8 mouse cellular contexts compared by ENCODE assay signal in genomic region chr10:121586675-121587370, GRCm38 (mm10). TPM values are rescaled to one million over a fixed set of nuclear protein-coding genes. Genes with fewer than 3 reads are reported as not detected.
DNase-seq lines count a peak whose midpoint lies in the region; ATAC-seq and TF ChIP-seq lines count a peak whose summit lies in the region.

Gene Tbk1, minus strand, starts transcription at chr10:121586787.

- H3K27ac ChIP-seq in ES-E14 (ENCODE audit: insufficient read depth, low read depth, low read length, poor library complexity, severe bottlenecking), result peak within 1 kb of the TSS; percentile 33; the same call in 1 of the 2 replicates
- H3K27ac ChIP-seq in forebrain, embryonic 16.5 days (ENCODE audit: low read length), result peak within 1 kb of the TSS; percentile 37; the same call in 1 of the 2 replicates
- peak within 1 kb of the TSS; percentile 89 for H3K27ac ChIP-seq in lung, embryonic 15.5 days

- WGBS in forebrain, embryonic 16.5 days, result under 1% methylated on average over 40 of the region's 58 CpGs
- WGBS in lung, embryonic 15.5 days, result under 1% methylated on average over 30 of the region's 58 CpGs

- intact Hi-C loops in heart, postnatal 36 days (cut with DNase I), result loop anchor here (2.0 kb wide), 1 partner anchor 38 kb away; no protein-coding TSS in a partner anchor

- peaks cover 25% of the 10 kb centered on the region for H3K36me3 ChIP-seq in ES-E14 (ENCODE audit: control insufficient read depth, insufficient read depth, low read length, poor library complexity, severe bottlenecking)
- H3K36me3 ChIP-seq in forebrain, embryonic 16.5 days (ENCODE audit: control insufficient read depth, insufficient read depth), result peaks cover 11% of the 10 kb centered on the region; the same call in 1 of the 2 replicates
- H3K36me3 ChIP-seq in lung, embryonic 15.5 days, result peaks cover 32% of the 10 kb centered on the region

- no peaks in the 10 kb centered on the region for H3K9me3 ChIP-seq in ES-E14 (ENCODE audit: control insufficient read depth, insufficient read depth, low read depth, low read length)
- no peaks in the 10 kb centered on the region for H3K9me3 ChIP-seq in forebrain, embryonic 16.5 days (ENCODE audit: control insufficient read depth, low read length)
- H3K9me3 ChIP-seq in lung, embryonic 15.5 days, result no peaks in the 10 kb centered on the region

- H3K4me2 ChIP-seq in forebrain, embryonic 16.5 days (ENCODE audit: low read length), result peak within 1 kb of the TSS; percentile 94
- H3K4me2 ChIP-seq in lung, embryonic 15.5 days, result peak within 1 kb of the TSS; percentile 55

- ATAC-seq in forebrain, embryonic 16.5 days, result peak; percentile 99
- peak; percentile 99 for ATAC-seq in lung, embryonic 15.5 days (ENCODE audit: borderline replicate concordance, extremely low read depth, low FRiP score, low TSS enrichment)

- peaks cover 5 to 8% of the 10 kb centered on the region in 2 experiments; a peak in 1 of 4 replicates for H3K4me1 ChIP-seq in ES-E14 (ENCODE audit: control insufficient read depth in 2 of 2, insufficient read depth in 2 of 2, low read length in 2 of 2, poor library complexity in 1 of 2)
- H3K4me1 ChIP-seq in forebrain, embryonic 16.5 days (replicated peaks; ENCODE audit: control insufficient read depth, insufficient read depth, low read length), result peaks cover 15% of the 10 kb centered on the region
- peaks cover 16% of the 10 kb centered on the region for H3K4me1 ChIP-seq in lung, embryonic 15.5 days

- H3K27me3 ChIP-seq in forebrain, embryonic 16.5 days (replicated peaks; ENCODE audit: control insufficient read depth, insufficient read depth, low read length), result no peaks in the 10 kb centered on the region
- H3K27me3 ChIP-seq in lung, embryonic 15.5 days, result no peaks in the 10 kb centered on the region

- peak within 1 kb of the TSS; percentile 91 for H3K9ac ChIP-seq in ES-E14 (ENCODE audit: insufficient read depth, low read depth, low read length, poor library complexity, severe bottlenecking)
- H3K9ac ChIP-seq in forebrain, embryonic 16.5 days (replicated peaks; ENCODE audit: low read depth, low read length), result peak within 1 kb of the TSS; percentile 90
- peak within 1 kb of the TSS; percentile 77 for H3K9ac ChIP-seq in lung, embryonic 15.5 days

- peak; percentile 66 for DNase-seq in ES-E14 (ENCODE audit: low read depth, low spot score)
- peak; percentile 95 for DNase-seq in cerebellum, adult 11-12 months
- peak; percentile 93 to 94 for DNase-seq in heart, postnatal 36 days
- peak; percentile 79 to 92 for DNase-seq in layer of hippocampus, adult 8-10 months (ENCODE audit: low spot score in 2 of 2)
- peak; percentile 90 for DNase-seq in ovary, adult 18-20 months (ENCODE audit: low spot score)
- DNase-seq in thymus, postnatal 0 days (ENCODE audit: low spot score), result peak; percentile 92

- H3K4me3 ChIP-seq in ES-E14 (ENCODE audit: insufficient read depth in 1 of 2, low read depth in 1 of 2, low read length in 2 of 2, poor library complexity in 1 of 2, severe bottlenecking in 1 of 2), result peak within 1 kb of the TSS; percentile 79 to 88
- peak within 1 kb of the TSS; percentile 82 for H3K4me3 ChIP-seq in forebrain, embryonic 16.5 days (replicated peaks; ENCODE audit: low read length)
- H3K4me3 ChIP-seq in lung, embryonic 15.5 days, result peak within 1 kb of the TSS; percentile 82

- in situ Hi-C loops in ES-E14 (cut with MboI; ENCODE audit: low sequenced_read_pairs in 2 of 2, unreplicated experiment in 2 of 2), result no loop called here

TF ChIP-seq in ES-E14, 5 proteins besides CTCF, POLR2A, EP300 and RAD21:
- TF ChIP-seq MAFK (IDR thresholded peaks at IDR 0.05; ENCODE audit: insufficient read depth, low read depth, low read length) (0 out of 2 replicates have a peak, but pooled peaks have one; percentile 12), HCFC1 (IDR thresholded peaks at IDR 0.05; ENCODE audit: borderline replicate concordance, insufficient read depth, low read length) (no peak)

RNA-seq across cellular contexts. Expression of gene Tbk1, which starts in this region (rescaled TPM):
- 19.7 and 25.7 TPM in 2 replicates for total RNA-seq in ES-E14 (2012; rRNA removed)
- polyA plus RNA-seq in forebrain, embryonic 16.5 days (2015; fragmentation: Nextera tagmentation; extraction: Ambion mirVana), result 38.4 and 42.7 TPM in 2 replicates
- total RNA-seq in heart, postnatal 36 days (2021), result 10 to 100 TPM; 19.3 to 23.9 TPM
- total RNA-seq in layer of hippocampus, adult 8-10 months (2022), result 10 to 100 TPM; 51.3 to 64.1 (median 54.2) TPM
- polyA plus RNA-seq in lung, embryonic 15.5 days (2015; fragmentation: Nextera tagmentation; extraction: Ambion mirVana), result 34.4 and 36.7 TPM in 2 replicates
- 33.8 and 36.2 TPM in 2 replicates for polyA plus RNA-seq in thymus, postnatal 0 days (2015; fragmentation: Nextera tagmentation; extraction: Ambion mirVana)

Comparison
In these comparisons a context has a peak if more than half of its experiments do, and no peak if none do; other contexts are left out.
1. Peak in every context shown above with its lines: DNase-seq, ATAC-seq, H3K4me3 ChIP-seq and H3K27ac ChIP-seq.
2. H3K27ac ChIP-seq: peak in every context shown above with its lines; median percentile 89 in lung, embryonic 15.5 days; 37 in forebrain, embryonic 16.5 days; 33 in ES-E14.